Mouse (Mus musculus) skeletal muscle tissue, adult 2 months (tissue): ENCODE data around the gene Mrtfa.

Experiments used
- DNase-seq: peaks from one replicate; pipeline ENCODE4 v3.0.0-alpha.2; 2012; ENCODE audit warnings: low read depth, low spot score

Gene Mrtfa

GRCm38 (mm10) chr15:81067761-81068160 is 122.8 kb downstream of the Mrtfa start:
- DNase-seq: no peak

GRCm38 (mm10) chr15:81066976-81067375 is 123.6 kb downstream of the Mrtfa start:
- DNase-seq: peak; percentile 88

DNA sequence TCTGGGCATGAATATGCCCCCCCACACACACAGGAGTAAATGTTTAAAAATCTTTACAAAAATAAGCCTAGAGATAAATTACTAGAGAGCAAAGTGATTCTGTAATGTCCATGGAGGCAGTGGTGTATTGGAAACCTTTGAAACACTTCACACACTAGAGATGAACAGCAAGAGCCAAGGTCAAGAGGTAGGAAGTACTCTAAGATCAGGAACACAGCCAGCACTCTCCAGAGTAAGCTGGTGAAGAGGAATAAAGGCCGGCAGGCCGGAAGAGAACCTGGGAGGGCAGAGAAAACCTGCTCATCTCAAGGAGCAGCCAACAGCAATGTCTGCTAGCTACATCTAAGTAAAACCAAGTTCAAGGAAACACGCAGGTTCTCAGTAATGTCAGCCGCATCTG is 125.9 kb downstream of the Mrtfa start:
- no peak for DNase-seq

DNA sequence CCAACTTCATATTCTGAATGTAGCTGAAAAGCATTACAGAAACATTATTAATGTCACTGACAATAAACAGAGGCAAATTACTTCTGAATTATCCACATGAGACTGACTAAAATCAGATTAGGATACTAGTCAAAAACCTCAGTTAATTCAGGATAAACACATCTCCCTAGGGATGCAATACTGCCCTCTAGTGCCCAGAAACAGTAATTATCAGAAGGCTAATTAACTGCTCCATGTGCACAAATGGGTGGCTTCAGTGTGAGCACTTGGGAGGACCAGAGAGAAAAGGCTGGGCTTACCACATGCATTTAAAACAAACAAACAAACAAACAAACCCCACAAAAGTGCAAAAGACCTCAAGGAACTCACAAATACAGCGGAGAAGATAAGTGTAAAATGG is 126.4 kb downstream of the Mrtfa start:
- peak; percentile 62 for DNase-seq

DNA sequence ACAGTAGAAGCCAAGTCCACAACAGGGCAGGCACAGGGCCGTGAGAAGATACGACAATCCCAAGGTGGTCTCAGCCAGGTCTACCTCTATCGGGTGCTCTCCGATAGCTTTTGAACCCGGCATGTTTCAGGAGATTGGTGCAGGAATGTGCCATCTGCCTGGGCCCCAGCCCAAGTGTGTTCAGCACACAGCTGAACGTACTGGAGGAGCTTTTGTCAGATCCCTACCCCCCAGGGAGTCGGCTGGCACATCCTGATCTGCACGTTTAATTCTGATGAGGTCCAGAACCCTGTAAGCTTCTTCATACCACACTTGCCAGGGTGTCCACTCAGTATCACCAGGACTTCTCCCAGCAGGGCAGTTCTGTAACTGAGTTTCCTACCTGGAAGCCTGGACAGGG is 127.9 kb downstream of the Mrtfa start:
- peak; percentile 57 for DNase-seq

DNA sequence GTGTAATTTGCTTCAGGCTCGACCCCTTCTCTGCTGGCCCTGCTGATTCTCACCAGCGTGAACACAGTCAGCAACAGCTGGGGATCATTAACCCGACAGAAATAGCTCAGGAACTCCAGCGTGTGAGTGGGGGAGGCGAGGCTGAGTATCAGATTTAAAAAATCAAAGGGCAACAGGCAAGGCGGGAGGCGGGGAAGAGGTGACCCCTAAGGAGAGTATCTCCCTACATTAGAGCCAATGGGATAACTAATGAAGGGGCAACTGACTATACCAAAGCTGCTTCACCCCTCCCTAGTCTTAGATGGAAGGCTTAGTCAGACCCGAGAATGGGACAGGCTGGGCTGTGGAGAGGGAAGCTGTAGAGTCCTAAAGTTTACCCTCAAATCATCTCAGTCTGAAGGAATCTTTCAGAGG is 128.4 kb downstream of the Mrtfa start:
- DNase-seq: peak; percentile 88

DNA sequence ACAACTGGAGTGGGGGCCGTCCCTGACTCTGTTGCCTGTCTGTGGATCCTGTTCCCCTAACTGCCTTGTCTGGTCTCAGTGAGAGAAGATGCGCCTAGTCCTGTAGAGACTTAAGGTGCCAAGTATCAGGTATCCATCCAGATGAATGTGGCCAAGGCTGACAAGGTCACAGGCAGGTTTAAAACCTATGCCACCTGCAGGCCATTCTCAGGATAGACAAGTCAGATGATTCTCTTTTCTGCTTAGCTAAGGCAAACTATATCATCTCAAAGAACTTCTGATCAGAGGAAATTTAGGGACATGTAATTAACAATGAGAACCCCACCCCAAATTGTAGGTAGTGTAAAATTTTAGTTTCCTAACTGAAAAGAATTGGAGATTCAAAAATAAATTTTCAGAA is 129.6 kb downstream of the Mrtfa start:
- peak; percentile 70 for DNase-seq

DNA sequence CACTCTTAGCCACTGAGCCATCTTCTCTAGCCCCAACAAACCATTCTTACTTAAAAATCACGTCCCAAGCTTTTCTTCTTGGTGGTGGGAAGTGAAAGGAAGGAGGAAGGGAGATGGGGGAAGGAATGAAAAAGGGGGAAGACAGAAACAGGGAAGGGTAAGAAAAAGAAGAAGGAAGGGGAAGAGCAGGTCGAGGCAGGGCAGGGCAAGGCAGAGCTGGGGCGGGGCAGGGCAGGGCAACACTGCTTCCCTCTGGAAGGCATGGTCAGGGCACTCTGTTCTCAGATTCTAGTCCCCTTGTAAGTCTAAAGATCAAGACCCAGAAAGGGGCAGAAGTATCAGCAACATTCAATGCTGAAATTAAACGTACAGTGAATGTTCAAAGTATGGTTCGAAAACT is 132.8 kb downstream of the Mrtfa start:
- DNase-seq: no peak

DNA sequence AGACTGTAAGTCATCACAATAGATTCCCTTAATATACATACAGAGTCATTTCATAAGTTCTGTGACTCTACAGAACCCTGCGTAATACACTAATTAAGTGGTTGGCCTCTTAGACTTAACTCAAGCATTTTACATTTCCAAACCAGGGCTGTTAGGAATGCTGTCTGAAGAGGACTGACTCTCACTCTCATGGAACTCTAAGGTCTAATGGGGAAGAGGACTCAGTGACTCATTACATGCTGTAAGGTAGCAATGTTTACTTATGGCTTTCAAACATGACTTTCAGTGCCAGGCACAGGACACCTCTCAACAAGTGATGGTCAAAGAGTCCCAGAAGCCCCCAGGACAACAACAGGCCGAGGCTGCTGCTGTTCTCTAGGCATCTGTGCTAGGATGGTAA is 135.1 kb downstream of the Mrtfa start:
- DNase-seq: no peak

DNA sequence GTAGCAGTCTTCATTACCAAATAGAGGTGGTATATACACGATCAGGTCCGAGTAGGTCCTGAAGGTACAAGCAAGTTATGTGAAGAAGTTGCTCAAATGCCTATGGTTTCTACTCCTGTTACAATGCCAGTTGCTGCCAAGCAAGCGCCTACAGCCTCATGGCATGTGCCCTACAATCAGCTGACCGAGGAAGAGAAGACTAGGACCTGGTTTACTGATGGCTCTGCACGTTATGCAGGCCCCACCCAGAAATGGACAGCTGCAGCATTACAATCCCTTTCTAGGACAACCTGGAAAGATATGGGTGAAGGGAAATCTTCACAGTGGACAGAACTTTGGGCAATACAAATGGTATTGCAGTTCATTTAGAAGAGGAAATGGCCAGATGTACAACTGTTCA is 138.1 kb downstream of the Mrtfa start:
- no peak for DNase-seq

GRCm38 (mm10) chr15:81050488-81050887 is 140.1 kb downstream of the Mrtfa start:
- DNase-seq: no peak

- DNase-seq: no peak
Measured at GRCm38 (mm10) chr15:81049401-81050053, 141.0 kb downstream of the Mrtfa start.

GRCm38 (mm10) chr15:81047497-81047896 is 143.1 kb downstream of the Mrtfa start:
- DNase-seq: no peak

DNA sequence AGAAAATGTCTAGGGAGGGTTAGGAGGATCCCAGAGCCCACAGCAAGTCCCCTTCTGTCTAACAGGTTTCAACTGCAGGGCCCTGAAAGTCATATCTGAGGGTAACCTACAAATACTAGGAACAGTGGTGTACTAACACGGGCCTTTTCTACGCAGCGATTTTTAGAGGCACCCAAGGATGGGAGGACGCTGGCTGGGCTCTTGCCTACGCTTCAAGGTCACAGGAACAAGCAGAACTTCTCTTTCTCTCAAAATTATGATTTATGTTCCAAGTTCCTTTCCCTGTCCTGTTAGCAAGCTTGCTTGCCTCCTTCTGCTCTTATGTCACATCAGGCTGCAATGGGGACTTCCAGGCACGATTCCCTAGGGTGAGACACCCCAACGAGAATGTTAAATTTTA is 144.5 kb downstream of the Mrtfa start:
- DNase-seq: no peak

GRCm38 (mm10) chr15:81045336-81045735 is 145.2 kb downstream of the Mrtfa start:
- no peak for DNase-seq

DNA sequence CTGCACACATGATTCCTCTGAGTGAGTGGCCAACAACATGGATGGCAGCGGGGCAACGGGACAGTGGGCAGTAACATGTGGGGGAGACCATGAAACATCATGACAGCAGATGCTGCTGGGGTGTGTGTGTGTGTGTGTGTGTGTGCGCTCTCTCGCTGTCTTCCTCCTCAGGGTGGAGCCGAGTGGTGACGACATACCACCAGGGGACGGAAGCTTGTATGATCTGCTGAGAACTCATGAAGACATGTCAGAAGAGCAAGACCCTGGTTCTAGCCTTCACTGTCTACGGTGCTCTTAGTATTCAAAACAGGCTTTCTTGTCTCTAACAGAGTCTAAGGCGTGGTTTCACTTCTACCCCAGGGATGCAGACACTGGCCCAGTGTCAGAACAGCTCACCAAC is 146.1 kb downstream of the Mrtfa start:
- DNase-seq: no peak

DNA sequence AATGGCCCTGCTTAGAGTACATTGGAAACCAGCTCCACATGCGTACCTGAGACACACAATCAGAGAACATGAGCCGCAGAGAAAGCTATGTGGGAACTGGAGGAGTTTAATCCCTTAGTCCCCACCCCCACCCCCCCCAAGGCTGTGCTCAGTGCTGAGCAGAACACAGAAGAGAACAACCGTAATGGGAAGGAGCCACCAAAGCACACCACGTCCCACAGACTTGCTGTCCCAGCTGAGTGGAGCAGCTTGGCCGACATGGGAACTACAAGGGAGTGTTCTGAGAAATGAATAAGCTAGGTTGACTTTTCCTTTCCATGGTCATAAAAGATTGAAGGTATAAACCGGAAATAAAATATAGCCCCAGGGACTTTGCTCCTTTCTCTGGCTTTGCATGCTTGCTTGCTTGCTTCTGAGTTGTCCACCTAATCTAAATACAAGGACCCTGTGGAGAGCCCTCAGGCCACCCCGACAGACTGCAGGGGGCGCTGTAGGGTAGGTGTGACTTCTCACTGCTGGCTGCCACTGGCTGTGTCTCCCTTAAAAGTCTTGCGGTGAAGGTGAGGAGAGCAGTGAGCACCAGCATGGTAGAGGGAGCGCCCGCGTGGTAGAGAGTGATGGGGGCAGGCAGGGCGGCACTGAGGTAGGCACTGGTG is 148.2 kb downstream of the Mrtfa start:
- no peak for DNase-seq

GRCm38 (mm10) chr15:81041767-81042166 is 148.8 kb downstream of the Mrtfa start:
- no peak for DNase-seq

GRCm38 (mm10) chr15:81038419-81038818 is 152.1 kb downstream of the Mrtfa start:
- no peak for DNase-seq

DNA sequence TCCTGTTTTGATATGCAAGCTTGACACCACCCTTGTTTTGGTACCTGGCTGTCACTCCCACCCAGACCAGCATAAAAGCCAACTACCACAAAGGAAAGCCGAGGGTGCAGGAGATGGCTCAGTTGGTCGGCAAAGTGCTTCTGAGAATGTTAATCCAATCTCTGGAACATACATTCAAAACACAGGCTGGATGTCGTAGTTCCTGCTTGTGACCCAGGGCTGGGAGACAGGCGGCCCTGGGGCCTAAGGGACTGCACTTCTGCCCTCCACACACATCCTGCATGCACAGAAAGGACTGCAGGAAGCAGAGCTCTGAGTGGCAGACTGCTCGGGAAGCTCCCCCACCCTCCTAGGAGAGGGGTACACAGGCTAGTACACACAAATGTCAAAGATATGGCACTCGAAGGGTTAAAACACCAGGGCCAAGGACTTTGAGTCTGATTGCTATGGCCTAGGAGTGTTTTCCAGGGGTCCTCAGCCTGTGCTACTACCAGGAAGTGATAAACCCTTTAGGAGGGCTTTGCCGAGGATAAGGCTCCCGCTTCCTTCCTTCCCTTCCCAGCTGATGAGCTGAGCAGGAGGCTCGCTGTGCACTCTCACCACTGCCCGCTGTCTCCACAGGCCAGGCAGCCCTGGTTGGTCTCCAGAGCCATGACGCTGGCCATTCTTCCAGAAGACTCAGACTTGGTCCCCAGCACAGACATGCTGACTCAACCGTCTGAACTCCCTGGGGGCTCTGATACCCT is 155.0 kb downstream of the Mrtfa start:
- no peak for DNase-seq

GRCm38 (mm10) chr15:81034119-81034518 is 156.4 kb downstream of the Mrtfa start:
- DNase-seq: peak; percentile 46

DNA sequence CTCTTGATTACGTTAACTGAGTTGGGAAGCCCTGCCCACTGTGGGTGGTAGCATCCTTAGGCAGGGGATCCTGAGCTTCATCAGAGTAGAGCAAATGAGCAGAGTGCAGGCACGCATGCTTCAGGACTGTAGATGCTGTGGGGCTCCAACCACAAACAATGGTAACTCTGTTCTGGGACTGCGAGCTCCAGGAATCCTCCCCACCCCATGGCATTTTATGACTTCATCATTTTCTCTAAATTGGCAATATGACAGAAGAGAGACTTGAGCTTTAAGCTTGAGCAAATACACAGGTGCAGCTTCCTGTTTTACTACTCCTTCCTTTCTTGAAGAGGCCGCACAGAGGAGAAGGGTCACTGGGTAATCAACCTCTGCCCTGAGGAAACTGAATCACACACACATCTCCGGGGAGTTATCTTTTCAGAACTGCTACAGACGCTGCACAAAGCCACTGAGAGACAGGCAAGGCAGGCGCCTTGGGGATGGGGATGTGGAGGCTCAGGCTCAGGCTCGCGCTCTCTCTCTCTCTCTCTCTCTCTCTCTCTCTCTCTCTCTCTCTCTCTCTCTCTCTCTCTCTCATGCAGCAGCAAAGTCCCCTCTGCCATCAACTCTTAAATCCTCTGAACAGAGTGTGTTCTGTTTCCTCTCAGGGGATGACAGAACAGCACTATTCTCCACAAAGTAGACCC is 157.5 kb downstream of the Mrtfa start:
- no peak for DNase-seq
